Mouse (Mus musculus): Measurements from ENCODE around the gene Slc16a14. TPM values are rescaled to one million over a fixed set of nuclear protein-coding genes. Genes with fewer than 3 reads are reported as not detected.

The Slc16a14 gene
- total RNA-seq, 2 experiments from 2014 or later, result not detected

- no peak for ATAC-seq (replicated peaks; ENCODE audit: low FRiP score, poor library complexity, severe bottlenecking)
These were observed 19.9 kb downstream of the Slc16a14 start for GRCm38 (mm10) chr1:84915010-84915409.

- no peak for ATAC-seq (replicated peaks; ENCODE audit: low FRiP score, poor library complexity, severe bottlenecking)
These were observed 22.4 kb downstream of the Slc16a14 start for GRCm38 (mm10) chr1:84912571-84912970.

GRCm38 (mm10) chr1:84910177-84910804 is 24.6 kb downstream of the Slc16a14 start:
- no peak for ATAC-seq (replicated peaks; ENCODE audit: low FRiP score, poor library complexity, severe bottlenecking)

GRCm38 (mm10) chr1:84904467-84904866 is 30.5 kb downstream of the Slc16a14 start:
- ATAC-seq (replicated peaks; ENCODE audit: low FRiP score, poor library complexity, severe bottlenecking), result no peak

DNA sequence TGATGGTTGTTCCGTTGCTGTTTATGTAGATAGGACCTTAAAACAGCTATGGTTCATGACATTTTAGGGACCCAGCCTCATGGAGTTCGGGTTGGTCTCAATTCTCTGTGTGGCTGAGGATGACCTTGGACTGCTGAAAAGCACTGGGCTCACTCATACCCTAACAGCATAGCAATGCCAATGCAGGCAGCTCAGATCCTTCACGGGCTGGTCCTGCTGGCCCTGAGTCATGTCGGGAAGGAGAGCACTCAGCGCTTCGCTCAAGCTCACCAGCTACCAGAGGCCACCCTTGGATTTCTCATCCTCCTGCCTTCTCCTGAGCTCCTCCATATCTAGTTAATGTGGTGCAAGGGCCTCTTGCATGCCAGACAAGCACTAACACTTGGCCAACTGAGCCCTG is 35.8 kb downstream of the Slc16a14 start:
- no peak for ATAC-seq (replicated peaks; ENCODE audit: low FRiP score, poor library complexity, severe bottlenecking)

DNA sequence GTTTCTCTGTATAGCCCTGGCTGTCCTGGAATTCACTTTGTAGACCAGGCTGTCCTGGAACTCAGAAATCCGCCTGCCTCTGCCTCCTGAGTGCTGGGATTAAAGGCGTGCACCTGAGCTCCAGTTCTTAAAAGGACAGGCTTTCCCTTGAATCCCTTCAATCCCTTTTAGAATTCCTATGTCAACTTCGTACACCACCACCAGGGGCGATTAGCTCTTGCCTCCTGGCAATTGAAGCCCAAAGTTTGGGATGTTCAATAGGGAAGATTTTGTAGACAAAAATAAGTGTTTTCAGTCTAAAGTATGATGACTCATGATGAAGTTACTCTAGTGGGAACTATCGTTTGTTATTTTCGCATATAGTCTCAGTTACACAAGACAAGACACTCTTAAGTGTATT is 37.6 kb downstream of the Slc16a14 start:
- no peak for ATAC-seq (replicated peaks; ENCODE audit: low FRiP score, poor library complexity, severe bottlenecking)

DNA sequence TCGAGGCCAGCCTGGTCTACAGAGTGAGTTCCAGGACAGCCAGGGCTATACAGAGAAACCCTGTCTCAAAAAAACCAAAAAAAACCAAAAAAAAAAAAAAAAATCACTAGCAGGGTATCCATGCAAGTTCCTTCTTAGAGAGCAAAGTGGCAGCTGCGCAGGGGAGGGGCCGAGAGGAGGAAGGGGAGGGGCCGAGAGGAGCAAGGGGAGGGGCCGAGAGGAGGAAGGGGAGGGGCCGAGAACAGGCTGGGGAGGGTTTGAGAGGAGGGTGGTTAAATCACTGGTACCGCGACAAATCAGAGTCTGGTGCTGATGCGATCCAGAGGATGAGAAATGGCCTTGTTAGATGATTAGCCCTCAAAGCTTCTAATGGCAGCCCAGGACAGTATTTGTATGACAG is 43.2 kb downstream of the Slc16a14 start:
- ATAC-seq (replicated peaks; ENCODE audit: low FRiP score, poor library complexity, severe bottlenecking), result no peak

- no peak for ATAC-seq (replicated peaks; ENCODE audit: low FRiP score, poor library complexity, severe bottlenecking)
These were observed 44.4 kb downstream of the Slc16a14 start for GRCm38 (mm10) chr1:84890503-84890902.

- ATAC-seq (replicated peaks; ENCODE audit: low FRiP score, poor library complexity, severe bottlenecking), result no peak
These were observed 44.9 kb downstream of the Slc16a14 start for GRCm38 (mm10) chr1:84890005-84890393.

GRCm38 (mm10) chr1:84889330-84890004 is 45.5 kb downstream of the Slc16a14 start:
- ATAC-seq (replicated peaks; ENCODE audit: low FRiP score, poor library complexity, severe bottlenecking), result no peak

DNA sequence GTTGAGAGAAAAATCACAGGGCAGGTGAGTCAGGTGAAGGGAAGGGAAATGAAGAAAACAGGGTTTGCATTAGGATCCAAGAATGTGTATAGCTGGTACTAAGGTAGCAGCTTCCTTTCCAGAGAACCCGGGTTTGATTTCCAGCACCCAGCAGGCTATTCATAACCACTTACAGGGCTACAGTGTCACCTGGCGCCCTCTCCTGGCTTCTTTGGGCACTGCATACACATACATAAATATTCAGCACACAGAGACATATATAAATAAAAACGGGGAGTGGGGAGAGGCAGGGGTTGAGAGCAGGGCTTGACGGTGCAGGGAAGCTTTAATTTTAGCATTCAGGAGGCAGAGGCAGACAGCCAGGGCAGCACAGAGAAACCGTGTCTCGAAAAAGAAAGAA is 49.0 kb downstream of the Slc16a14 start:
- no peak for ATAC-seq (replicated peaks; ENCODE audit: low FRiP score, poor library complexity, severe bottlenecking)

GRCm38 (mm10) chr1:84885174-84885573 is 49.8 kb downstream of the Slc16a14 start:
- ATAC-seq (replicated peaks; ENCODE audit: low FRiP score, poor library complexity, severe bottlenecking), result no peak

DNA sequence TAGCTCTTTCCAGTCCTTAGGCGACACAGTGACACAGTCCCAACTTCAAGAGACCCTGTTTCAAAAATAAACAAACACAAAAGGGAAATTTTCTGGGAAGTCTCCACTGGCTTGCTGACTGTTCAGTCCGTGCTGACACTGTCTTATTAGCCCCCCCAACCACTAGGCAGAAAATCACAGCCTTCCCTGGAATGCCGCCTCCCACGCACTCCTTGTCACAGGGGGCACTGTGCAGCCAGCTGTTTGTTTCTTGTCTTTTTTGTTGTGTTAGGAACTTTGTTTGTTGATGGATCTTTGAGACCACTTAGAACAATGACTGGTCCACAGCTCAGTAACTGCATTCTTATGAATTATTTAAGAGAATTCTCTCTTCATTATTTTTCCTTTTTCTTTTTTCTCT is 51.0 kb downstream of the Slc16a14 start:
- no peak for ATAC-seq (replicated peaks; ENCODE audit: low FRiP score, poor library complexity, severe bottlenecking)

DNA sequence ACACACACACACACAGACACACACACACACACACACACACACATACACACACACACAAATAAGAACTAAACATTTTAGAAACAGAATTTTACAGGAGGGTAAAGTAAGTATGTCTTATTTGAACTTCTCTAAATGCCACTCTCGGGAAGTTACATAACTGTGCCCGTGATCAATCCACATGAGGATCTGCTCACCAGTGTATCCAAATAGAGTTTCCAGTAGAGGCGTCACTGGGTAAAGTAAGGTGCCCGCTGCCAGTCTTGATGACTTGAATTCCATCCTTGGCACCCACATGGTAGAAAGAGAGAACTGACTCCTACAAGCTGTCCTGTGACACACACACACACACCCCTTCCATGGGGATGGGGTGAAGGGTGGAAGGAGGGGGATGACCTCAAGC is 52.0 kb downstream of the Slc16a14 start:
- ATAC-seq (replicated peaks; ENCODE audit: low FRiP score, poor library complexity, severe bottlenecking), result no peak

GRCm38 (mm10) chr1:84882066-84882532 is 52.8 kb downstream of the Slc16a14 start:
- ATAC-seq (replicated peaks; ENCODE audit: low FRiP score, poor library complexity, severe bottlenecking), result no peak

DNA sequence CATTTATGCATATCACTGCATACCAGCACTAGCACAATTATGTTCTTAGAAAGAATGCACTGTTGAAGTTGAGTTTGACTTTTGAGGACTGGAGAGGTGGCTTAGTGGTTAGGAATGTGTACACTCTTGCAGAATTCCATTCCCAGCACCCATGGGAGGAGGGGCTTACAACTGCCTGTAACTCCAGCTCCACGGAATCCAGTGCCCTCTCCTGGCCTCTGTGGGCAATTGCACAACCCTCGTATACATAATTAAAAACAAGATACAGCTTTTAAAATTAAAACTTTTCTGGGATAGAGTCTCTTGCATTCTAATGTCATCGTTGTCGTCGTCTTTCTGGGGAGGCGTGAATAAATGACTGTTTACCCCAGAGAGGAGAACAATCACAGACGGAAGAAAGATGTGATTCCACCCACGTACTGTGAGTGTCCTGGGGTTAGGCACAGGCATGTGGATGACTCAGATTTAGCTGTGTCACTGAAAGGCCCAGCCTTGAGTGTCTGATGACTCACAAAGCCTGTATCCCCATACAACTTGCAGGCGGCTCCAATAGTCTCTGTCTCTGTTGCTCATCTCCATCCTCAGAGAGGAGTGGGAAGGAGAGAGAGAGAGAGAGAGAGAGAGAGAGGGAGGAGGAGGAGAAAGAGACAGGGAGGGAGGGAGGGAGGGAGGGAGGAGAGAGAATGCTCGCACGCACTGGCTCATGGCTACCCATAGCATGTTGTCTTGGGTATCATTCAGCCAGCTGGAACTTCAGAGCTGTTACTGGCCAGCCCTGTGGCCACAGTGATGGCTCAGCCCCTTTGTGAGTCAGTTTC is 53.5 kb downstream of the Slc16a14 start:
- ATAC-seq (replicated peaks; ENCODE audit: low FRiP score, poor library complexity, severe bottlenecking), result no peak

DNA sequence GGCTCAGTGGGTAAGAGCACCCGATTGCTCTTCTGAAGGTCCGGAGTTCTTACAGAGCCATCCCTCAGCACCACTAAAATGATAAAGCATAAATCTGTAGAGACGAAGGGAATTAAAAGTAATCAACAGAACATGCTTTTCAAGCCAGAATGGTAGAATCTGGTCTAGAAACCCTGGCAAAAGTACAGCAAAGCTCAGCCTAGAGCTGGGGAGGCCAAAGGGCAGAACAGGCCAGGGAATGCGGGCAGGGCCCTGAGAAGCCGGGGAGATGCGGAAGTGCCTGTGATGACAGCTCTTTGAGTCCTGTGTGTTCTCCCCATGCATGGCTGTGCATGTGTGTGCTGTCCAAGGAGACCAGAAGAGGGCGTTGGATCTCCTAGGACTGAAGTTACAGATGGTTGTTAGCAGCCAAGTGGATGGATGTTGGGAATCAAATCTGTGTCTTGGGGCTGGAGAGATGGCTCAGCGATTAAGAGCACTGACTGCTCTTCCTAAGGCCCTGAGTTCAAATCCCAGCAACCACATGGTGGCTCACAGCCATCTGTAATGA is 55.3 kb downstream of the Slc16a14 start:
- no peak for ATAC-seq (replicated peaks; ENCODE audit: low FRiP score, poor library complexity, severe bottlenecking)

GRCm38 (mm10) chr1:84877590-84877989 is 57.3 kb downstream of the Slc16a14 start:
- no peak for ATAC-seq (replicated peaks; ENCODE audit: low FRiP score, poor library complexity, severe bottlenecking)

- no peak for ATAC-seq (replicated peaks; ENCODE audit: low FRiP score, poor library complexity, severe bottlenecking)
These were observed 62.0 kb downstream of the Slc16a14 start for GRCm38 (mm10) chr1:84872939-84873338.

- no peak for ATAC-seq (replicated peaks; ENCODE audit: low FRiP score, poor library complexity, severe bottlenecking)
These were observed 62.8 kb downstream of the Slc16a14 start for GRCm38 (mm10) chr1:84872105-84872504.

- no peak for ATAC-seq (replicated peaks; ENCODE audit: low FRiP score, poor library complexity, severe bottlenecking)
These were observed 63.8 kb downstream of the Slc16a14 start for GRCm38 (mm10) chr1:84871131-84871530.
